Comparison of ENCODE assay signal across 22 mouse cellular contexts in genomic region chr2:131552736-131553400, GRCm38 (mm10). TPM values are rescaled to one million over a fixed set of nuclear protein-coding genes. Genes with fewer than 3 reads are reported as not detected.
DNase-seq lines count a peak whose midpoint lies in the region; ATAC-seq and TF ChIP-seq lines count a peak whose summit lies in the region.
"Had no signal": no experiment of that assay in that cellular context is flagged by ENCODE, and none has a peak within 500 bp of the region (broad histone marks: within the 10 kb centered on the region; RNA-seq: fewer than 3 reads in every experiment).

No protein-coding gene starts in this region.

- H3K4me3 ChIP-seq in hindbrain, embryonic 14.5 days (replicated peaks; ENCODE audit: low read length), result no peak overlapping the region
- H3K4me3 ChIP-seq in hindbrain, embryonic 13.5 days, result no peak overlapping the region
- H3K4me3 ChIP-seq in CH12.LX (replicated peaks in 1 of 3; ENCODE audit: low read depth in 2 of 3, low read length in 2 of 3, poor library complexity in 1 of 3), result no peak overlapping the region
- H3K4me3 ChIP-seq in limb, embryonic 10.5 days, result no peak overlapping the region
- H3K4me3 ChIP-seq: gastrocnemius, adult 2 months; limb, embryonic 15.5 days; liver, embryonic 15.5 days had no signal

- no peak for TF ChIP-seq CTCF in CH12.LX (conservative IDR thresholded peaks at IDR 0.05 in 1 of 2, IDR thresholded peaks at IDR 0.05 in 1 of 2; ENCODE audit: low read depth in 2 of 2, low read length in 2 of 2)

- H3K9ac ChIP-seq in hindbrain, embryonic 14.5 days, result no peak overlapping the region
- no peak overlapping the region for H3K9ac ChIP-seq in hindbrain, embryonic 13.5 days
- no peak overlapping the region for H3K9ac ChIP-seq in CH12.LX (ENCODE audit: insufficient read depth, low read depth)
- H3K9ac ChIP-seq: limb, embryonic 15.5 days; liver, embryonic 15.5 days had no signal

- peak; percentile 24; the same call in 1 of the 2 replicates for ATAC-seq in hindbrain, embryonic 14.5 days (ENCODE audit: low FRiP score)
- ATAC-seq in hindbrain, embryonic 13.5 days (ENCODE audit: low FRiP score), result no peak
- peak; percentile 69 for ATAC-seq in granulocyte monocyte progenitor cell, adult 5-6 weeks (replicated peaks; ENCODE audit: poor library complexity, severe bottlenecking)
- ATAC-seq: activated CD4-positive, CD25-positive, alpha-beta regulatory T cell, adult 4 months; forebrain, embryonic 16.5 days; midbrain, embryonic 16.5 days had no signal

- dilution Hi-C loops in CH12.LX (cut with MboI; ENCODE audit: extremely low pct_ligation_motif_present, extremely low pct_unique_long_range_greater_than_20kb, low sequenced_read_pairs), result no loop called here

- no peaks in the 10 kb centered on the region for H3K4me1 ChIP-seq in hindbrain, embryonic 14.5 days (replicated peaks; ENCODE audit: control insufficient read depth, insufficient read depth, low read length)
- H3K4me1 ChIP-seq in hindbrain, embryonic 13.5 days (replicated peaks), result peaks cover 5% of the 10 kb centered on the region; the same call in 1 of the 2 replicates
- H3K4me1 ChIP-seq in CH12.LX (ENCODE audit: control insufficient read depth in 1 of 2, insufficient read depth in 2 of 2), result peaks cover 0 to 9% of the 10 kb centered on the region in 2 experiments; a peak in 3 of 4 replicates
- H3K4me1 ChIP-seq in limb, embryonic 10.5 days, result no peaks in the 10 kb centered on the region
- H3K4me1 ChIP-seq: limb, embryonic 15.5 days; liver, embryonic 15.5 days had no signal

- no peaks in the 10 kb centered on the region for H3K36me3 ChIP-seq in hindbrain, embryonic 14.5 days (replicated peaks; ENCODE audit: control insufficient read depth, insufficient read depth)
- H3K36me3 ChIP-seq in hindbrain, embryonic 13.5 days, result no peaks in the 10 kb centered on the region
- H3K36me3 ChIP-seq in CH12.LX (replicated peaks in 1 of 2; ENCODE audit: control insufficient read depth in 1 of 2, insufficient read depth in 1 of 2, low read length in 1 of 2), result no peaks in the 10 kb centered on the region
- H3K36me3 ChIP-seq in limb, embryonic 10.5 days, result no peaks in the 10 kb centered on the region
- H3K36me3 ChIP-seq: limb, embryonic 15.5 days; liver, embryonic 15.5 days had no signal

- intact Hi-C loops in gastrocnemius, postnatal 14 days (cut with DNase I; ENCODE audit: low total_unique reads), result no loop called here

- WGBS in hindbrain, embryonic 14.5 days, result 27% methylated on average over 9 of the region's 9 CpGs
- WGBS in hindbrain, embryonic 13.5 days, result 28% methylated on average over 9 of the region's 9 CpGs
- 26% methylated on average over 9 of the region's 9 CpGs for WGBS in limb, embryonic 10.5 days

- no peak overlapping the region for H3K27ac ChIP-seq in hindbrain, embryonic 14.5 days
- H3K27ac ChIP-seq in hindbrain, embryonic 13.5 days, result no peak overlapping the region
- H3K27ac ChIP-seq in CH12.LX (ENCODE audit: insufficient read depth, low read depth), result no peak overlapping the region
- no peak overlapping the region for H3K27ac ChIP-seq in limb, embryonic 10.5 days
- H3K27ac ChIP-seq: gastrocnemius, adult 2 months; limb, embryonic 15.5 days; liver, embryonic 15.5 days had no signal

- TF ChIP-seq POLR2A in CH12.LX (IDR thresholded peaks at IDR 0.05; ENCODE audit: low read depth, low read length), result no peak

- H3K9me3 ChIP-seq in hindbrain, embryonic 14.5 days (ENCODE audit: control insufficient read depth, low read length), result no peaks in the 10 kb centered on the region
- no peaks in the 10 kb centered on the region for H3K9me3 ChIP-seq in hindbrain, embryonic 13.5 days
- no peaks in the 10 kb centered on the region for H3K9me3 ChIP-seq in CH12.LX (replicated peaks; ENCODE audit: low read length)
- no peaks in the 10 kb centered on the region for H3K9me3 ChIP-seq in limb, embryonic 10.5 days (replicated peaks)
- H3K9me3 ChIP-seq: limb, embryonic 15.5 days; liver, embryonic 15.5 days had no signal

- in situ Hi-C loops in CH12.LX (cut with MboI; ENCODE audit: low pct_ligation_motif_present, low pct_unique_long_range_greater_than_20kb, low sequenced_read_pairs), result no loop called here

- no peaks in the 10 kb centered on the region for H3K79me2 ChIP-seq in CH12.LX (replicated peaks; ENCODE audit: control insufficient read depth, extremely low read depth, insufficient read depth, poor library complexity, severe bottlenecking)

- no peak for TF ChIP-seq EP300 in CH12.LX (IDR thresholded peaks at IDR 0.05; ENCODE audit: low read length)

- no peak for TF ChIP-seq RAD21 in CH12.LX (IDR thresholded peaks at IDR 0.05; ENCODE audit: low read depth, low read length)

- DNase-seq in hindbrain, embryonic 14.5 days (ENCODE audit: low spot score), result no peak
- no peak for DNase-seq in CH12.LX (ENCODE audit: extremely low read depth)
- peak; percentile 60 for DNase-seq in adrenal gland, adult 8-10 months
- DNase-seq in limb, embryonic 10.5 days (ENCODE audit: low spot score), result no peak
- DNase-seq in left cerebral cortex, adult 9 months (ENCODE audit: low spot score in 2 of 2), result no peak
- no peak for DNase-seq in gastrocnemius, postnatal 14 days
- DNase-seq: cerebellum, adult 11-12 months; cerebellum, postnatal 14 days; embryo, embryonic 11 days; kidney, adult 9 months; kidney, postnatal 4 days; retina, postnatal 1 day; thymus, adult 2 months had no signal

- peaks cover 20% of the 10 kb centered on the region for H3K27me3 ChIP-seq in hindbrain, embryonic 14.5 days (ENCODE audit: control insufficient read depth, insufficient read depth, low read length)
- peaks cover 81% of the 10 kb centered on the region for H3K27me3 ChIP-seq in hindbrain, embryonic 13.5 days
- peaks cover 85% of the 10 kb centered on the region for H3K27me3 ChIP-seq in CH12.LX (replicated peaks)
- H3K27me3 ChIP-seq in limb, embryonic 10.5 days (ENCODE audit: low read depth, poor library complexity, severe bottlenecking), result peaks cover 98% of the 10 kb centered on the region

- H3K4me2 ChIP-seq in hindbrain, embryonic 14.5 days (replicated peaks), result no peak overlapping the region
- H3K4me2 ChIP-seq in hindbrain, embryonic 13.5 days, result no peak overlapping the region
- H3K4me2 ChIP-seq in CH12.LX (ENCODE audit: insufficient read depth, low read depth, poor library complexity, severe bottlenecking), result no peak overlapping the region
- H3K4me2 ChIP-seq: limb, embryonic 15.5 days; liver, embryonic 15.5 days had no signal

TF ChIP-seq in CH12.LX, 34 proteins besides CTCF, POLR2A, EP300 and RAD21:
- TF ChIP-seq BHLHE40 (IDR thresholded peaks at IDR 0.05; ENCODE audit: low read depth, low read length), result peak; percentile 29; the same call in 1 of the 2 replicates
- TF ChIP-seq ZC3H11A (IDR thresholded peaks at IDR 0.05; ENCODE audit: low read depth, low read length), result no peak
TF ChIP-seq in CH12.LX: peak in this region for 1.

RNA-seq across cellular contexts. Expression of gene Adra1d, which starts 9.2 kb away (rescaled TPM):
- polyA plus RNA-seq in hindbrain, embryonic 14.5 days (2014; fragmentation: Nextera tagmentation; extraction: Ambion mirVana), result 0.23 and 0.56 TPM in 2 replicates
- polyA plus RNA-seq in hindbrain, embryonic 13.5 days (2015; fragmentation: Nextera tagmentation; extraction: Ambion mirVana), result 0.10 and 0.25 TPM in 2 replicates
- total RNA-seq in CH12.LX (2012; rRNA removed) (not detected in 2 replicates), CH12.LX (2014; rRNA removed) (not detected in 2 replicates)
- not detected in 2 replicates for polyA plus RNA-seq in CH12.LX (2012; ENCODE audit: insufficient read length, low read depth)
- total RNA-seq in adrenal gland, adult 8-10 months (2022), result 10 to 100 TPM; 23.6 to 36.8 (median 35.1) TPM
- total RNA-seq in granulocyte monocyte progenitor cell, adult 5-6 weeks (2014; fragmentation: Nextera tagmentation), result not detected in 2 replicates
- total RNA-seq in granulocyte monocyte progenitor cell, adult 5-6 weeks (2017), result not detected in 2 replicates
- polyA plus RNA-seq in limb, embryonic 10.5 days (2016; fragmentation: Nextera tagmentation; extraction: Ambion mirVana), result not detected in 2 replicates
- total RNA-seq in gastrocnemius, postnatal 14 days (2021), result 1 to 10 TPM; 2.1 TPM
- total RNA-seq: megakaryocyte-erythroid progenitor cell, adult 5-6 weeks had no signal
- polyA plus RNA-seq: activated CD4-positive, CD25-positive, alpha-beta regulatory T cell, adult 4 months; midbrain, embryonic 16.5 days had no signal

Comparison
In these comparisons a context has a peak if more than half of its experiments do, and no peak if none do; other contexts are left out.
1. RNA of gene Adra1d, which starts 9.2 kb away (total RNA-seq): 23.6 to 36.8 TPM in adrenal gland, adult 8-10 months; 2.1 TPM in gastrocnemius, postnatal 14 days, not detected in CH12.LX and not detected in granulocyte monocyte progenitor cell, adult 5-6 weeks; every median in the first group is over 4 times any median in the second.